Mouse (Mus musculus) c-Kit-positive CD71-positive TER-119-positive erythroid progenitor cells, embryonic 14.5 days (primary cell): ENCODE measurements around the gene Atrx.
"Not testable (repeated sequence)": the region's sequence is repeated elsewhere in the genome, so short reads cannot be mapped to it uniquely, and the experiment has no call there.

Source experiments
- DNase-seq: peaks from one replicate; pipeline ENCODE4 v3.0.0-alpha.2; 2013; ENCODE audit warnings: low spot score

Gene Atrx

GRCm38 (mm10) chrX:105928861-105929477 is at the start of gene Atrx:
Gene Atrx (minus strand): TSS chrX:105929403.
- peak; percentile 73 for DNase-seq

- not testable (repeated sequence) for DNase-seq
These were observed 27.9 kb upstream of the Atrx start for GRCm38 (mm10) chrX:105957091-105957490.

GRCm38 (mm10) chrX:105953999-105954398 is 24.8 kb upstream of the Atrx start:
- no peak for DNase-seq

GRCm38 (mm10) chrX:105946357-105946756 is 17.2 kb upstream of the Atrx start:
- DNase-seq: no peak

- no peak for DNase-seq
These were observed 10.0 kb upstream of the Atrx start for GRCm38 (mm10) chrX:105939245-105939644.

- DNase-seq: no peak
These were observed 8.5 kb upstream of the Atrx start for GRCm38 (mm10) chrX:105937736-105938135.

- no peak for DNase-seq
These were observed 5.1 kb upstream of the Atrx start for GRCm38 (mm10) chrX:105934341-105934740.

- DNase-seq: no peak
These were observed 355 bp upstream of the Atrx start for GRCm38 (mm10) chrX:105929478-105930038.

GRCm38 (mm10) chrX:105927941-105928860 is 1.0 kb downstream of the Atrx start:
- no peak for DNase-seq

- no peak for DNase-seq
These were observed 3.0 kb downstream of the Atrx start for GRCm38 (mm10) chrX:105926121-105926735.

GRCm38 (mm10) chrX:105924326-105925070 is 4.7 kb downstream of the Atrx start:
- DNase-seq: no peak

GRCm38 (mm10) chrX:105923896-105924295 is 5.3 kb downstream of the Atrx start:
- no peak for DNase-seq

GRCm38 (mm10) chrX:105922986-105923385 is 6.2 kb downstream of the Atrx start:
- DNase-seq: not testable (repeated sequence)

- peak; percentile 45 for DNase-seq
These were observed 7.8 kb downstream of the Atrx start for GRCm38 (mm10) chrX:105921421-105921820.

GRCm38 (mm10) chrX:105911728-105912127 is 17.5 kb downstream of the Atrx start:
- no peak for DNase-seq

- no peak for DNase-seq
These were observed 27.6 kb downstream of the Atrx start for GRCm38 (mm10) chrX:105901611-105902010.

GRCm38 (mm10) chrX:105886921-105887320 is 42.3 kb downstream of the Atrx start:
- no peak for DNase-seq

GRCm38 (mm10) chrX:105864367-105864766 is 64.8 kb downstream of the Atrx start:
- DNase-seq: peak; percentile 19

GRCm38 (mm10) chrX:105824462-105824861 is 104.7 kb downstream of the Atrx start:
- DNase-seq: no peak

- no peak for DNase-seq
These were observed 134.3 kb downstream of the Atrx start for GRCm38 (mm10) chrX:105794806-105795403.

GRCm38 (mm10) chrX:105773281-105773680 is 155.9 kb downstream of the Atrx start:
- DNase-seq: no peak
